38 mouse cellular contexts compared by ENCODE assay signal in the genomic region with DNA sequence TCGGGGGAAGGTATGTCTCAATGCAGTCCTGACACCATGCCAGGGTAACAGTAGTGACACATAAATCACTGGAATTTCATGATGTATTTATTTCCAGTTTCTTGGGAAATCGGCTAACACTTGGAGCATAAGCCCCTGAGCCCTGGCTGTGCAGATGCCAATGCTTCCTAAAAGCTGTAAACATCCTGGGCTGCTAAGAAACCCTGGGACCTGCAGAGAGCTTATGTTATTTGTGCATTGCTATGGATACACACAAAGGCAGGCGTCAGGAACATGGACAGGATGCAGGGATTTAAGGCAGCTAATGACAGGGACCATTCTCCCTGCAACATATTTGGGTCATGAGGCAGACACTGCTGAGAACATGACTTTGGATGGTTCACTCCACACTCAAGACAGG. TPM values are rescaled to one million over a fixed set of nuclear protein-coding genes. Genes with fewer than 3 reads are reported as not detected.
"Had no signal": no experiment of that assay in that cellular context is flagged by ENCODE, and none has a peak within 500 bp of the region (broad histone marks: within the 10 kb centered on the region; RNA-seq: fewer than 3 reads in every experiment).

No protein-coding gene starts in this region.

RNA-seq across cellular contexts. Expression of a gene that starts 9.0 kb away (rescaled TPM):
- polyA plus RNA-seq: macrophage had no signal

RNA-seq across cellular contexts. Expression of a gene that starts 15.7 kb away (rescaled TPM):
- total RNA-seq: megakaryocyte progenitor cell, adult 5-6 weeks; megakaryocyte-erythroid progenitor cell, adult 5-6 weeks; monocyte, adult 5-6 weeks had no signal
- polyA plus RNA-seq: limb, embryonic 10.5 days; limb, embryonic 11.5 days; limb, embryonic 12.5 days; macrophage had no signal

RNA-seq across cellular contexts. Expression of a gene that starts 23.1 kb away (rescaled TPM):
- total RNA-seq: layer of hippocampus, postnatal 36 days; left cerebral cortex, adult 18-20 months; left cerebral cortex, adult 2 months; left cerebral cortex, adult 8-10 months; left cerebral cortex, postnatal 10 days; left cerebral cortex, postnatal 14 days; left cerebral cortex, postnatal 25 days; left cerebral cortex, postnatal 36 days; left cerebral cortex, postnatal 4 days; liver, adult 2 months; megakaryocyte progenitor cell, adult 5-6 weeks; megakaryocyte, adult 5-6 weeks; megakaryocyte-erythroid progenitor cell, adult 5-6 weeks; midbrain, postnatal 0 days; monocyte, adult 5-6 weeks had no signal
- polyA plus RNA-seq: limb, embryonic 10.5 days; limb, embryonic 11.5 days; limb, embryonic 12.5 days; limb, embryonic 13.5 days; limb, embryonic 15.5 days; liver, embryonic 11.5 days; liver, embryonic 12.5 days; liver, embryonic 13.5 days; liver, embryonic 14.5 days; liver, embryonic 15.5 days; liver, embryonic 16.5 days; liver, postnatal 0 days; lung, adult 2 months; macrophage; midbrain, embryonic 10.5 days; midbrain, embryonic 11.5 days; midbrain, embryonic 12.5 days; midbrain, embryonic 13.5 days; midbrain, embryonic 14.5 days; midbrain, embryonic 15.5 days; midbrain, embryonic 16.5 days; midbrain, postnatal 0 days; myocyte; neural tube, embryonic 11.5 days had no signal

RNA-seq across cellular contexts. Expression of a gene that starts 23.9 kb away (rescaled TPM):
- total RNA-seq: layer of hippocampus, postnatal 36 days; left cerebral cortex, adult 18-20 months; left cerebral cortex, adult 2 months; left cerebral cortex, adult 8-10 months; left cerebral cortex, postnatal 10 days; left cerebral cortex, postnatal 14 days; left cerebral cortex, postnatal 25 days; left cerebral cortex, postnatal 36 days; left cerebral cortex, postnatal 4 days; megakaryocyte progenitor cell, adult 5-6 weeks; megakaryocyte, adult 5-6 weeks; megakaryocyte-erythroid progenitor cell, adult 5-6 weeks; midbrain, postnatal 0 days; monocyte, adult 5-6 weeks had no signal
- polyA plus RNA-seq: limb, embryonic 10.5 days; limb, embryonic 11.5 days; limb, embryonic 12.5 days; limb, embryonic 13.5 days; limb, embryonic 15.5 days; liver, embryonic 11.5 days; liver, embryonic 12.5 days; liver, embryonic 13.5 days; liver, embryonic 14.5 days; liver, postnatal 0 days; lung, adult 2 months; macrophage; midbrain, embryonic 10.5 days; midbrain, embryonic 11.5 days; midbrain, embryonic 12.5 days; midbrain, embryonic 13.5 days; midbrain, embryonic 14.5 days; midbrain, embryonic 15.5 days; midbrain, embryonic 16.5 days; midbrain, postnatal 0 days; neural tube, embryonic 11.5 days had no signal

RNA-seq across cellular contexts. Expression of a gene that starts 60.0 kb away (rescaled TPM):
- total RNA-seq: liver, adult 2 months; megakaryocyte progenitor cell, adult 5-6 weeks; megakaryocyte, adult 5-6 weeks; megakaryocyte-erythroid progenitor cell, adult 5-6 weeks; monocyte, adult 5-6 weeks had no signal
- polyA plus RNA-seq: limb, embryonic 10.5 days; limb, embryonic 11.5 days; limb, embryonic 12.5 days; limb, embryonic 15.5 days; liver, adult 2 months; liver, embryonic 11.5 days; liver, embryonic 12.5 days; liver, embryonic 16.5 days; liver, postnatal 0 days; macrophage; midbrain, embryonic 10.5 days; midbrain, embryonic 13.5 days; midbrain, postnatal 0 days had no signal
